Mouse (Mus musculus): ENCODE measurements around the gene Gemin8.

The Gemin8 gene

DNA sequence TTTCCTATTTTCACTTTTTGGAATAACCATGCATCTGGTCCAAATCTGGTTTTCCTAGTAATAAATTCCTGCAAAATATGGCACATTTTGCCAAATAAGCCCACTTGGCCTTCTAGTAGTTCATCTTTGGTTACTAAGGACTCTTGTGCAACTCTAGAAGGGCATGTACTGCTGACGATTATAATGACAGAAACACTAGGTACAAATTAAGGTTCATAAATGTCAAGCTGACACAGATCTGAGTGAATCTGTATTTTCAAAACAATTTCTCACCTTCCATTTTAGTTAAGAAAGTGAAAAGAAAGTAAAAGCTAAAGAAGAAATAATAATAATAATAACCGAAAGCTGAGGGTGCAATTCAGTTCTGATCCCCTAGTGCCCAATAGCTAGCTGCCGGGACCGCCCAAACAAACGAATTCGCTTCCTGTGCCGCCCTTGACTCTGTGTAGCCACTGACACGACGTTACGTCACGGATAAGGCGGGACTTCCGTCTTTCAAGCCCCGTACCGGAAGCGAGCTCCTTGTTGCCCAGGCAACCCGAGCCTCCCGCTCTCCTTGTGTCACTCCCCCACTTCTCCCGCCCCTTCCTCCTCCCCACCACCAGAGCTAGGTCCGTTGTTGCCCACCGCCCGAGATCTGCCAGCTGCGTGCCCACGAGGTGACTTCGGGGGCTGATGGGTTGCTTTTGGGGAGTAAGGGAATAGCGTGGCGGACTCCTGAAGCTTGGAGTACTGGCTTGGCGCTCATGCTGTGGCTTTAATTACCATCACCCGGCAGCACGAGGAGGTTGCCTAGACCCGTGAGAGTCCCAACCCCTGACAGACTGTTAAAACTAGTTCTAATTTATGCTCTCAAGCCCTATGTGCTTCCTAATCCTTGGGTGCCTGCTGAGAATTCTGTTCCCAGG is at the start of gene Gemin8:
Gene Gemin8 (plus strand): TSS at position 563 of the 908 bp plus-strand sequence.
- DNase-seq = peak; percentile 87 to 93

DNA sequence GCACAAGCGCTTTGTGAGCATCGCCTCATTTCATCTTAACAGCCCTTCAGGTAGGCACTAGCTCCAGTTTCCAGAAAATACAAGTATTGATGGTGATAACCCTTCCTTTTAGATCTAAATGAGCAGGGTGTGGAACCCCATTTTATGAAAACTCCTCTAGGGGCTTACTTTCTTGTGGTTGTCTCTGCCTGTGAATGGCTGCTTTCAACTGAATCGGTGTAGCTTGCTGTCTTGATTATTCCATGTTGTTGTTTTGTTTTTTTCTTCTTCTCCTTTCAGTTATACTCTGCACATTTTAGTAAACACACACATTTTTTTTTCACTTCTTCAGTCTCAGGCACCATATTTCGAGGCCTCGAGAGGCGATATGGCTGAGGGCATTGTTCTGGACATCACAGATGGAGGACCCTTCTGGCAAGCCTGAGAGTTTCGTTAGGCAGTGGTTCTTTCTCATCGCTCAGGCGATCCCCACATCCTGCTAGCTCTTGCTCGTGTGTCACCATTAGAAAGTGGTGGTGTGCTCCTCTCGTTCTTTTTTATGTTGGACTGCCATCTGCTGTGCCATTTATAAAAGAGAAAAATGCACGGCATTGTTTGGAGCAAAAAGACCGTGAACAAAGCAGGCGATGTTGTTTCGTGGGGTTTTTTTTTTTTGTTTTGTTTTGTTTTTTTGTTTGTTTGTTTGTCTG is 23.0 kb upstream of the Gemin8 start:
- no peak for DNase-seq

DNA sequence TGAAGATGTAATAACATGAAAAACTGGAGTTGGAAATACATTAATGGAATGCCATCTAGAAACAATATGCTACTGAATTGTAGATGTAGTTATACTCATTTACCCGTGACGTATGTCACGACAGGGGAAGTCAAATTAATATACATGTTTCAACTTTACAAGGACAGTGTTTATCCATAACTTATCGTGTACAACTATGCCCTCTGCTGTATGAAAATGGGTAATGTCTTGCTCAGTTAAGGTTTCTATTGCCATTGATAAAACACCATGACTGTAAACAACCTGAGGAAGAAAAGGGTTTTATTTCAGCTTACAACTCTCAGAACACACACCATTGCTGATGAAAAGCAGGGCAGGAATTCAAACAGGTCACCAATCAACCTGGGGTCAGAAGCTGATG is 7.5 kb upstream of the Gemin8 start:
- DNase-seq = no peak

DNA sequence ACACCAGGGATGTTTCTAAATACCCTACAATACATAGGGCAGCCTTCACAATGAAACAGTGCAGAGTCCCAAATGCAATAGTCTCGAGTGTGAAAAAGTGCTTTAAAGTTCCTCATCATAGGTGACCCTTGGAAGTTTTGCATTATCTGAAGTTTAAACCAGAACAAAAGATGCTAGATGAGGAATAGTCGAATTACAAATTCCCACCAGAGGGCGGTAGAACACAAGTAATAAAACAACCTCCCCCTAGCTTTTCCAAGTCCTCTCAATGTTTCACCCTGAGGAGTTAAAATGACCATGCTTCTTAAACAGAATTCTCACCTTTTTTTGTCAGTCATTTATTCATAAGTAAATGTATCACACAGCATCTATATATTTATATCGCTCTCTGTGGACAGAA is 2.9 kb upstream of the Gemin8 start:
- DNase-seq = no peak

DNA sequence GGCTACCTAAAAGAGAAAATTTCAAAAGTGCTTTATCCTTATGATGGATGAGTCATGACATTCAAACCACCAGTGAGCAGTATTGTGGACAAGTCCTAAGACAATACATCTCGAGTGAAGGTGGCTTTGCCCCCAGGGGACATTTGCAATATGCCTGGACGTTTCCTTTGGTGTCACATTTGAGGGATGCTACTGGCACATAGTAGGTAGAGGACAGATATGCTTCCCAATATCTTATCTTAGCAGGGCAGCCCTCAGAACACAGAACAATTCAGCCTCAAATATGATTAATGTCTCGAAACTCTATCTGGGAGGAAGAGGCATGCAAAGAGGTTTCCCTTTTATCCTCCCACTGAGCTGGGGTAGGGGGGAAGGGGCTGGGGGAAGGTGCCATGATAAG is 2.3 kb upstream of the Gemin8 start:
- no peak for DNase-seq

DNA sequence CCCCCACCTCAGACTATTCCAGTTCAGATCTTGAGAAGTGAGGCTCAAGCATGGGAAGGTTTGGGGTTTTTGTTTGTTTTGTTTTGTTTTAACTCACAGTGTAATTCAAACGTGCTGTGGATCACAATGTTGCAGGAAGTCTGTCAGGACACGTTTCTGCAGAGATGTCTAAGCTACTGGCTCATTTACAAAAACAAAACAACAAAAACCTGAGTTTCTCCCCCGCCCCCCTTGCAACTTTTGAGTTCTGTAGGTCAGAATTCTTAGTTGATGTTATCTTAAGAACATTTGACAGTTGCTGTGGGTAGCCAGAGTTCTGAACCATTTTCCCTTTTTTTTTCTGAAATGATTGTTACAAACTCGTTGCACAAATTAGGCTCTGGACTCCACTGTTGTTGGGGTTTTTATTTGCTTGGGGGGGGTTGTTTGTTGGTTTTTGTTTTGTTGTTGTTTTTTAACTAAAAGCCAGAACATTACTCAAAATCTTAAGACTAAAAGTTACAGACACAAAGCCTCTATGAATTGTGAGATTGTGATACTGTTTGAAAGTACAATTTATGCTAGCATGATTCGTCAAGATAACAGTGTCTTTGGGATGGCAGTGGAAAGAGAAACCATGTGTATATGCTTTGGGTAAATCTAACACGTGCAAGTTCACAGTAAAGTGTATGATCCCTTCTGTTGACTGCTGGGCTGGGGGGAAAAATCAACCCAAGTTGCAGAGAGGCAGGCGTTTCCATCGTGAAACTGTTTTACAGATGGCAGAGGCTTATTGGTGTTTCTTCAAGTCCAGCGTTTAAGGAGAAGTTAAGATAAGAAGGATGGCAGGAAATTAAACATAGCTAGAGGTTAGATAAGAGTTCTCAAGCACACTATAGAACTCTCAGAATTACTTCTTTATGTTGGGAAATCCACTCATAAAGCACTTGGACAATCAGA is 815 bp downstream of the Gemin8 start:
- DNase-seq = no peak

DNA sequence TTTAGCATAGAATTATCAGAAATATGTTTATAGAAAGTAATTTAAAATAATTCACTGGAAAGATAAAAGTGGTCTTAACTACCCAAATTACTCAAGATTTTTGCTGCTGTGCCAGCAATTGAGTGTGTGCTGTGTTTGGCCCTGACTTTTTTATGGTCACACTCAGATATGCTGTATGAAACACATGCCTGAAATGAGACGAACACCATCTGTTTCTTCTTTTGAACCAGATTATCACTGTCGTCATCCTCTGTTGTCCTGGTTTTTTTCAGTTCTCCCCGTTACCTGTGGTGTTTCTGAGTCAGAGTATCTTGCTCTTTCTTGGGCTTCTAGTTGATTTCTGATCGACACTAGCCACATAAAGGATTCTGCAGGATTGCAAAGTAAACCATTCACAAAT is 1.8 kb downstream of the Gemin8 start:
- DNase-seq = no peak

DNA sequence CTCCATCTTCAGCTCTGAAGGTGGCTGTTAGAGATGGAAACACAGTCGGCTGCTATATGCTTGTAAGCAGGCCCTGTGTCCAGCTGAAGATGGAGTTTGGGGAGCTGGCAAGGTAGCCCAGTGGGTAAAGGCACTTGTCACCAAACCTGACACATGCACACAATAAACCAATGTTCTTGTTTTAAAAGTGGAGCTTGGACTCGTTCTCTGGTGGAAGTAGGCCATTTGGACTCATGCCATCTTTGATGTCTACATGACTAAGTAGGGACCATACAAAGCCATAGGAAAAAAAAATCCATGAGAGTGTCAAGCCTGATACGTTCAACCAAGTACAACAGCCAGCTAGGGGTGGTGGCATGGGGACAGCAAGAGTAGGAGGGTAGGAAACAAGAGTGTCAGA is 2.4 kb downstream of the Gemin8 start:
- DNase-seq = no peak

DNA sequence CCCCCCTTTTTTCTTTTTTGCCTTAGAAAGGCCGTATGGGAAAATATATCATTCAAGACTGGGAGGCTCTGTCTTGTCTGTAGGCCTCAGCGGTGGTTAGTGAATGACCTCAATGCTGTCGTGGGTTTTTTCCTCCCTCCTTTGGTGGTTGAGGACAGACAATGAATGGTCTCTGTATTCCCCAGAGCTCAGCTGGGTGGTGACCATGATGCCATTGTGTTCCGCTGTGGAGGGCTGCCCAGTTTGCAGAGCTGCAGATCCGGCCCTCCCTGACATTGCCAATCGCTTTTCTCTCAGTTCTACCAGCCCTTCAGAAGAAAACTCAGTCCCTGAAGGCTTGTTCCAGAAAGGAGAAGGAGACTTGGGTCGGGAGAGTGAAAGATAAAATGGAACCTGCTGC is 3.5 kb downstream of the Gemin8 start:
- DNase-seq = no peak

DNA sequence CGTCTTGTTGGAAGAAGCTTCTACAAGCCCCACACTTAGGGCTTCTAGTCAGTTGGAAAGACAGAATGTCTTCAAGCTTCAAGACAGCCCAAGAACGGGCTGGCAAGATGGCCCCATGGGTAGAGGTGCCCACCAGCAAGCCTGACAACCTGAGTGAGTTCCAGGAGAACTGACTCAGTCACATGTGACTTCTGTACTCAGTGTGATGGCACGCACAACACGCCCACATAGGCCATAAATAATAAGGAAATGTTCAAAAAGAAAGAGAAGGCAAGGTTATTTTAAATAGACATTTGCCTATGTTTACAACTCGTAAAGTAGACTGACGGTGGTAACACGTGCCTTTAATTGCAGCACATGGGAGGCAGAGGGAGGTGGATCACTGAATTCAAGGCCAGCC is 7.7 kb downstream of the Gemin8 start:
- DNase-seq = no peak

DNA sequence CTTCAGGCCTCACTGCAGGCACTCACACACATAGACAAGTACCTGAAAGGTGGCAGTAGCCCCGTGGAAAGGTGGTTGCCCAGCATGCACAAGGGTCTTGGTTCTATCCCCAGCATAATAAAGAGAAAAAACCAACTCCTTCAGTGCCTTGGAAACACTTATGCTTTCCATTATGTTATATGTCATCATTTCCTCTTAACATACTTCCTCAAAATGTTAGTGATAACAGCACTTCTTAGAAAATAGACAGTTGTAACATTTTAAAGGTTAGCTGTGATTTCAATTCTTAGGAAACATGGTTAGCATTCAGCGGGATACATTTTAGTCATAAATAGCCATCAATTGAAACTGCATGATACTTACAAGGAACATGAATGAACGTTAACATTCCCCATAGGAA is 12.8 kb downstream of the Gemin8 start:
- no peak for DNase-seq

DNA sequence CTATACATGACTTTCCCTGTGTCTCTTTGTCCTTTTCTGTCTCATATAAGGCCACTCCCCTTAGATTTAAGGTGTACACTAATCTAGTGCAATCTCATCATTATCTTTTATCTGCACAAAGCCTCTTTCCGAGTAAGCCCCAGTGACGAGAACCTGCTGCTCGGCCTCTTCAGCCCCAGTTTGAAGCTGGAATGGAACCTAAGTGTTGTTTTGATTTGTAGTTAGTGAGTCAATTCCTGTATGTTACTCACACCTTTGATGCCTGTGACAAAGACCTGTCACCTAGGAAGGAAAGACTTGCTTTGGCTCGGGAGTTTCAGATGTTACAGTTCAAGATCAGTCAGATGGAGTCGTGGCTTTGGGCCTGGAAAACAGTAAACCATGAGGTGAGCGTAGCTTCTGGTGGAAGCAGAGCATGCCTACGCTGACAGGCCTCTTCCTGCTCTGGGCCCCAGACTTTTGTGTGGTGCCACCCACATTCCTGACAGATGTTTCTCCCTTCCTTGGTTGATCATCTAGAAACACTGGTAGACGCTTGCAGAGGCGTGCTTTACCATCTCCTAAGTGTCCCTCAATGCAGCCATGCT is 15.2 kb downstream of the Gemin8 start:
- DNase-seq = no peak

DNA sequence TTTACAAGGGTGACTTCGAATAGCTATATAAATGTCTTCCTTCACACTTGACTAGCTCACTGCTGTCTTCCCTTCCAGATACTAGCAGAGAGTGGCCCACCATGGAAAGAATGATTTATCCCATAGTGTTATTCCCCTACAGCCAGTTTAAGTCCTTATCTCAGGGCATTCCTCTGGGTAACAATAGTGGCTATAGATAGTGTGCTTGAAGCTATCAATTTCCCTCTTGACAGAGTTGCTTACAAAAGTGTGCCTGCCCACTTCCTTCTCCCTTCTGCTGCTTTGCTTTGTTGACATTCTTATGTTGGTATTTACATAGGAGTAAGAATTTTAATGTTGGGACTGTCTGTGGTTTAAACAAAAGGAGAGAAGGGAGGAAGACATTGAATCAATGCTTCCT is 17.5 kb downstream of the Gemin8 start:
- no peak for DNase-seq

DNA sequence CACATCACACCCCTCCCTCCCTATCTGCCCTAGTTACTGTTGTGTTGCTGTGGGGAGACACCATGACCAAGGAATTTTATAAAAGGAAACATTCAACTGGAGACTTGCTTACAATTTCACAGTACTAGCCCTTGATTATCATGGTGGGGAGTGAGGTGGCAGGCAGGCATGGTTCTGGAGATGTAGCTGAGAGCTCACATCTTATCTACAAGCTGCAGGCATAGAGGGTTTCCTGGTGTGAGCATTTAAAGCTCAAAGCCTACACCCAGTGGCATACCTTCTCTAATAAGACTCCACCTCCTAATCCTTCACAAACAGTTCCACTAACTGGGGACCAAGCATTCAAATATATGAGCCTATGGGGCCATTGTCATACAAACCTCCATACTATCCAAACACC is 26.1 kb downstream of the Gemin8 start:
- DNase-seq = no peak

DNA sequence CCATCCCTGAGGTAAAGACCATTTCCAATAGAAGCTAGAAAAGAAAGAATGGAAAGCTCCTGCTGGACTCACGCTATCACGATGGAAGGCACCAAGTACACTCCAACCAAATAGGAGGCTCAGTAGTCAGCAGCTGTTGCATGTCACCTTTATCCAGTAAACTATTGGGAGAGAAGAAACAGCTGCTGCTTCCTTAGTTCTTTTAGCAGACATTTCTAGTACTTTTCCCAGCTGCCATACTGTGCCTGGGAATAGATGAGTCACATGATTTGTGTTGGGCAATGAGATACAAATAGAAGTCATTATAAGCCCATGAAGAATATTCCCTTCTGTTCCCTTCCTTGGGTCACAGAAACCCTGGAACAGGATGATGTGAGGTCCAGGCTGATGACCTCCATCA is 28.0 kb downstream of the Gemin8 start:
- no peak for DNase-seq

DNA sequence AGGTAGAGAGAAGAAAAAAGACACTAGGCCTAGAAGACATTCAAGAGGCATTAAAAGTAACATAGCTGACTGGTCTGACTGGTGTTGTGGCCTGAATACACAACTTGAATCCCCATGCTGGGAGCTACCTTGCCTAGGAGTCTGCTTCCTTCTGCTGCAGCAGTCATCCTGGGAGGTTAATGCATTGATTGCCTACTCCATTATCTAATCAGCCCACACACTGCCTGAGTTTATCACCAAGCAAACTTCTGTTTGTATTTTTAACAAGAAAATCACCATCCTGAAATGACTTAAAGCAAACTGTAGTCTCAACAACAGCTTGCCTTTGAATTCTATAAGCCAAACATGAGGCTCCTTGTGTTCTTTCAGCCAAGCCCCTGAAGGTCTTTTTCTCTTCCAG is 29.6 kb downstream of the Gemin8 start:
- DNase-seq = no peak

DNA sequence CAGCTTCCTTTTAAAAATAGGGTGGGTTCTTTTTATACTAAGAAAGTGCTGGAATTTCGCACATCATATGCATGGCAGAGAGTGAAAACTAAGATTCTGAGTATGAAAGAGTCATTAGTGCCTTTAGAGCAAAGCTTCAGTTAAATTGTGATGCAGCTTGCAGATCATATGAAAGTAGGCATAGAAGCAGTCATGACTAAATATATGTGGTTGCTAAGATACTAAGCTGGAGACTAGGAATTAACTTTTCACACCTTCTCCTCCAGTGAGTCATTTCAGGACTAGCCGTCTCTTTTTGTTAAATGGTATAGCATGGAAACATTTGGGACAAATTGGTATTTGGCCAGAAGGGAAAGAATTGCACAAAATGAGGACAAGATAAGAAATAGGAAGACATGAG is 44.3 kb downstream of the Gemin8 start:
- no peak for DNase-seq

DNA sequence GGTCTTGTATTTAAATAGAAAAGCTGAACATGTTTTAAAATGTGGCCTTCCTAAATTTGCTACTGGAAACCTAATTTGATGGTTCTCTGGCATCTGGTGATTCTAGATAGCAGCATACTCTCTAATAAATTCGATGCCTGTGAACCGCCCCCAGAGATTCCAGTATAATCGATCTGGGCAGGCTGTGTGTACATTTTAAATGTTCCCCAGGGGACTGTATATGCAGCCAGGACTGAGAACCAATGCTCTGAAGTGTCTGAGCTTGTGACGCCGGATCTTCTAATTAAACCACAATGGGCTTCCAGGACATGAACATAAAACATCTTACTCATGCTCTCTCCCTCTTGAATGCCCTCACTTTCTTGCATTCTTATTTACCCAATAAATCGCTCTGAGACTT is 46.0 kb downstream of the Gemin8 start:
- no peak for DNase-seq

DNA sequence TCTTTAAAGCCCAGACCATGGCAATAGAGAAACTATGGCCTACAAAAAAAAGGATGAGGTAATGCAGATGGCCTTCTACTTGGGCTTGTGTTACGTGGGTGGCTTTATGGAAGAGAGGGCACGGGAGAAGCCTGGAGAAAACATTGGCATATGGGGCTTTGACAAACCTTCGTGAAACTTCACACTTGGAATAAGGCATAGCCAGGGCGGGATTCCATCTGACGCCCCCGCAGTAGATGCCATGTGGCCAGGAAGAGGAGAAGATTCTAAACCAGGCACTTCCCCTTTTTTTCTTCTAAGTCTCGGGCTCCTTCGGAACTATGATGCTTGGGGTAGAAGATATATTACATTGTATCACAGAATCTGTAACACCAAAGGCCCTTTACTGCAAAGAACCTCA is 46.5 kb downstream of the Gemin8 start:
- no peak for DNase-seq

DNA sequence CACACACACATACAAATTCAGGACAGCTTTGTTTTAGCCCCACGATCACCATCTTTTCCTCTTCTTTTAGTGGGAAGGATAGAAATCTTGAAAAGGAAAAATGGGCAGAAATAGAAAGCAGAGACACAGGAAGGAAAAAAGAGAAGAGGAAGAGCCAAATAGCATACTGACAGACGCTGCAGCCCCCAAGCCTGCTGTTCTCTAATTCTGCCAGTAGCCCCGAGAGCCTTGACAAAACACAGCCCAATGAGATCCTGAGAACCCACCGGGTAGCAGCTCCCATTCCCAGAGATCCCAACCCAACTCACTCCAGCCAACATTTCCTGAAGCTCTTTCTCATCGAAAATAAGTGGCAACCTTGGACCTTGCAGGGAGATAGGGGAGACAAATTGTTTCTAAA is 49.1 kb downstream of the Gemin8 start:
- no peak for DNase-seq

DNA sequence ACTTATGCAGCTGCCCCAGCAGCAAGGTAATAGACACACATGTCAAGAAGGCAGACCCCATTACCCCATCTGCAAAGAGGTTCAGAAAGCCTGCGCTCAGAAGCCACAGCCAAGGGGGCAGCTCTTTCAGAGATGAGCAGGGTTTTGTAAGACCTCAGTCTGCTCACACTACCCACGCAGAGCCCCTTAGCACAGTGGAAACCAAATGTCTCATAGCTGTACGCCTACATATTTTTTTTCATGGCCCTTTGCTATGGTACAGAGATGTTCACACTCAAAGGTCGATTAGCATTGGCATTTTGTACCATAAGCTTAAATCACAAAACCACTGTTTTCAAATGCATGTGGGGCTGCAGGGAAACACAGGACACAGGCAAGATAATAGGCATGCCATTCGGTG is 56.6 kb downstream of the Gemin8 start:
- DNase-seq = no peak

DNA sequence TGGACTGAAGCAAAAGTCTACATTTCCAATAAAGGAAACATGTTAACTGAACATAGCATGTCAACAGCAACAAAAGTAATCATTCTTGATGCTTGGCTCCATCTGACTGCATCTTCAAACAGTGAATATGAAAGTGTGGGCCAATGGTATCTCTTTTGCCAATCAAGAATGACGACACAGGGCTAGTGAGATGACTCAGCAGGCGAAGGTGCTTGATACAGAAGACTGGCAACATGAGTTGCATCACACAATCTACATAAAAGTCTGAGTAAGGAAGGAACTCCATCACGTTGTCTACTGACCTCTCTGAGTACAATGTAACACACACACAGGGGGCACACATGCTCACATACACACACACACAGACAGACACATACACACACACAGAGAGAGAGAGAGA is 59.5 kb downstream of the Gemin8 start:
- no peak for DNase-seq

Measured in thymus, adult 18-20 months (tissue).